Mouse (Mus musculus) monocyte, adult 2 months (primary cell): ENCODE results near the gene Rnf185.

Experiments used
- DNase-seq, 2 experiments: peaks; one replicate each; pipeline ENCODE4 v3.0.0; 2022; ENCODE audit warnings: low spot score in 2 of 2, low read depth in 1 of 2

Rnf185 gene

DNA sequence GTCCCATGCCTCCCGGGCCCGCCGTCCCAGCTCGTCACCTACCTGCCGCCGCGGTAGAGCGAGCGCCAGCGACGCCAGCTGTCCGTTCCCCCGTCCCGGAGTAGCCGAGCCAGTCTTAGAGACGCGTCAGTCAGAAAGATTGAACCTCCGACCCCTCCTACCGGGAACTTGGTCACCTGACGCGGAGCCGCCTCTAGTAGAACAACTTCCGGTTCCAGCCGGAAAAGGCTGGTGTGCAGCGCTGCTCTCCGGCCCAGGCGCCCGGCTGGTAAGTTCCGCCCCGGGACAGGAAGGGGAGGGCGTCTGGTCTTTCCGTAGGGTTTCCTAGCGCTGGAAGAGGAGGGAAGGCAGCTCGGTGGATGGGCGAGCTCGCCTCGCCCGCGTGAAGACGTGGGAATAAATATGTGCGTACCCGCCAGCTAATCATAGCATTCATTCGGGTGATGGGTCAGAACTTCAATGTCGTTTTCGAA is at the start of gene Rnf185:
Rnf185 (minus strand) TSS at position 197 of the 473 bp plus-strand sequence.
- peak; percentile 80 to 85 for DNase-seq

DNA sequence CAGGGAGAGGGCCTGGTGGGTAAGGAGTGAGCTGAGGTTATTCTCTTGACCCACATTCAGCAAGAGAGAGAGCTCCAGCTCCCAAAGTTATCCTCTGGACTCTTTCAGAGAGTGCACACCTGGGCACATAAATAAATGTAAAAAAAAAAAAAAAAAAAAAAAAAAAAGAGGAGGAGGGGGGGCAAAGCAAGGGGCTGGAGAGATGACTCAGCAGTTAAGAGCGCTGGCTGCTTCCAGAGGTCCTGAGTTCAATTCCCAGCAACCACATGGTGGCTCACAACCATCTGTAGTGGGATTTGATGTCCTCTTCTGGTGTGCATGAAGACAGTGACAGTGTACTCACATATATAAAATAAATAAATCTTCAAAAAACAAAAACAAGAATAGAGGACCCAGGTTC is 45.1 kb upstream of the Rnf185 start:
- DNase-seq = no peak

DNA sequence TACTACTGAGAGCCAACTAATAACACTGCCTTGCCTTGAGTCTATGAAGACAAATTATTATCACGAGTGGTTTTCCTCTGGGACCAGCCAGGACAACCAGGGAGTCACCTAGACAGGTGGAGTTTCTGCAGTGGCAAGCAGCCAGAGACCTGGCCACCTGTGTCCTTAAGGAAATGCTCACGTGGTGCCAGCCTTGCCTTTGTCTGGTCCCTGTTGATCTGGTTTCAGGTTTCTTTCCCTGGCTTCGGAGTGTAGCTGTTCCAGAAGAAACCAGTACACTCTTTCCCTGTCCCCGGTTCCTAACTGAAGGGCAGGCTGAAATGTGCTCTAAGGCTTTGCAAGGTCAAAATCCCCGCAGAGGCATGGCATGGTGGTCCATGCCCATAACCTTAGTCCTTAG is 44.6 kb upstream of the Rnf185 start:
- DNase-seq = no peak

DNA sequence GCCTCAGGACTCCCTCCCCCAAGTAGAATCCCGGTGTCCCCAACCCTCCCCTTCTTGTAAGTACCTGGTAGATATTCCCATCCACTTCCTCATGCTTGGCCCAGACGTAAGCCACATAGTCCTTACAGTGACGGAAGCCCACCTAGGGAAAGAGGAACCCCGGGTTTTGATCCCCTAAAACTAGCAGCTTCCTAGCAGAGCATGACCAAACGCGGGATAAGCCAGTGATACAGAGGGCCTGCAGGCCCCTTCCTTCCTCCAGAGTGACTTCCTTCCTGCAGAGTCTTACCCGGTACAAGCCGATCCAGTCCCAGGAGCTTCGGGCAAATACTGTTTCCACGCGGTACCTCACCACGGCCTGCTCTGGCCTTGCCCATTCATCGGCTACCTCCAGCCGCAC is 43.3 kb upstream of the Rnf185 start:
- no peak for DNase-seq

DNA sequence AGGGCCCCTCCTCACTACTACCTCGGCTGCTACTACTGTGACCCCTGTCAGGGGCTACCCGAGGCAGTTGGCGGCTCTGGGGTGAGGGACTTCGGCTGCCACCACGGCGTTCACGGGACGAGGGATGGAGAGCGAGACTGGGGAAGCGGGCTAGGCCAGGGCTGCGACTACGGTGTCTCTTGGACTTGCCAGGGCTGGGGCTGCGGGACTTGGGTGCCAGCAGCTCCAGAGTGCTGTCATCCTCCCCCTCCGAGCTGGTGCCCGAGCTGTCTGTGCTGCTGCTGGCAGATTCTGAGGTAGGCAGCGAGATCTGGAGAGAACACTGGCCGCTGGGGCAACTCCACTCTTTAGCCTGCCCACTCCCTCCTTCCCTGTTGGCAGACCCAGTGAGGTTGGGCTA is 42.7 kb upstream of the Rnf185 start:
- no peak for DNase-seq

DNA sequence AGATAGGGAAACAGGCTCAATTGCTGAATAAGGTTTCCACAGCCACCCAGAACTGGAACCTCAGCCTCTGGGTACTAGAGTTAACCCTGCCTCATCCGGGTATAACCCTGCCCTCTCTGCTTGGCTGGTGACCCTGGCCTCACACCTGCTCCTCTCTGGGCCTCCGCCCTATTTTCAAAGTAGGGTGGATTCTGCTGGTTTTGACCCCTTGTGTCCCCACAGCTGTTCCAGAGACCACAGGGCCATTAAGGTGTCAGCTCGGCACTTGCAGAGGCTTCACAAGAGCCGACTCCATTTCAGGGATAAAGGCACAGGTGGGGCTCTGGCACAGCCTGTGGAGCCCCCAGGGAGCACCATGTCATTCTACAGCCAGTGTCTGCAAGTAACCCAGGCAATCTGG is 40.6 kb upstream of the Rnf185 start:
- no peak for DNase-seq

DNA sequence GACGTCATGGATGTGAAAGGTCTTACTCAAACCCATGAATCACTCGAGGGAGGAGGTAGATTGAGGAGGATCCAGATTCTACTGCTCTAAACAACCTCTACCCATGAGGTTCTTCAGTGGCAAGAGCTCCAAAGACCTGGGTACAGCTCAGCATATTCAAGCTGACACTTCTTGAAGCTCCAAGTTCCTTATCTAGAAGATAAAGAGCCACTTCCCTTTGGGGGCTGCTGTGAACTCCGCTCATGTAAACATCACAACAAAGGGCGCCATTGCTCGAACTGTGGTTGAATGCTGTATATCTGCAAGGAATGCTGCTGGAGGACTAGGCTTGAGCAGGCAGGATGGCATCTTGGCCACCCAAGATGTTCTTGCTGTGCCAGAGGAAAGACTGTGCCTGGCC is 36.9 kb upstream of the Rnf185 start:
- no peak for DNase-seq

DNA sequence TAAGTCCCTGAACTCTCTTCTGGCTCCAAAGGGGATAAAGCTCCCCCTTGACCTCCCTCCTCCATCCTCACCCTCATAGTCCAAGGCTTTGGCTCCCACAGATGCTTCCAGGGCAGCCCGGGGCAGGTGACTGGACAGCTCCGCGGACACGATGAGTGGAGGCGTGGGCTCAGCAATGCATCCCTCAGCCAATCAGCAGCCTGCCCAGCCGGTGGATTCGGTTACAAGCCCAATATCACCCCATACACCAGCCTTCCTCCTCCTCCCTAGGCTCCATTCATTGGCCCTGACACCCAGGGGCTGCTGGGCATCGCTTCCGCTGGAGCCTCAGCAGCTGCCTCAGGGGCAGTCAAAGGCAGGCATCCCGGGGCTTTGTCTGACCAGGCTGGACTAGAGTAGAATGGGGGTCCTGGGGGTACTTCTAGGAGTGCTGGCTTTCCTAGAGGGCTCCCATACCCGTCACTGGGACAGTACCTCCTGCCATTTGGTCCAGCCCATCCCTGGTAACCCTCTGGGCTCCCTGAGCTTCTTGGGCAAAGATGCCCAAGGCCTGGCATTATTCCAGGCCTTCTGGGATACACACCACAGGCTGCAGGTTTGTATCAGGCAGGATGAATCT is 35.9 kb upstream of the Rnf185 start, which contains the start of gene Pla2g3:
Pla2g3 (plus strand) TSS at position 333 of the 619 bp plus-strand sequence.
- no peak for DNase-seq

DNA sequence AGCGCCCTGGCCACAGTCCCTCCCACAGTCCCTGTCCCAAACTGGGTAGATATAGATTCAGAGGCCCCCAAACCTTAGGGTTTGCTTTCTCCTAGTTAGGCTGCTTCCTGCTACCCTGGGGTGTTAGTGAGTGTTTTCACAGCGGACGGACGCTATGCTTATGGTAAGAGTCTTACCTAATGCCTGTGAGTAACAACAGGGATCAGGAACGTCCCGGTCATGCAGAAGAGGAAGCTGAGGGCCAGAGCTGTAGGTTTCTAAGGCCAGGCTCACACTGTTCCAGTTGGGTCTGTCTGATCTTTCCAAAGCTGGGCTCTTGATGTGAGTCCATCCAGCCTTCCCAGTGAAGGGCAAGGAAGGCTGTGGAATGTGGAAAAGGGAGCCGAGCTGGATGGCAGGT is 34.2 kb upstream of the Rnf185 start:
- DNase-seq = no peak

DNA sequence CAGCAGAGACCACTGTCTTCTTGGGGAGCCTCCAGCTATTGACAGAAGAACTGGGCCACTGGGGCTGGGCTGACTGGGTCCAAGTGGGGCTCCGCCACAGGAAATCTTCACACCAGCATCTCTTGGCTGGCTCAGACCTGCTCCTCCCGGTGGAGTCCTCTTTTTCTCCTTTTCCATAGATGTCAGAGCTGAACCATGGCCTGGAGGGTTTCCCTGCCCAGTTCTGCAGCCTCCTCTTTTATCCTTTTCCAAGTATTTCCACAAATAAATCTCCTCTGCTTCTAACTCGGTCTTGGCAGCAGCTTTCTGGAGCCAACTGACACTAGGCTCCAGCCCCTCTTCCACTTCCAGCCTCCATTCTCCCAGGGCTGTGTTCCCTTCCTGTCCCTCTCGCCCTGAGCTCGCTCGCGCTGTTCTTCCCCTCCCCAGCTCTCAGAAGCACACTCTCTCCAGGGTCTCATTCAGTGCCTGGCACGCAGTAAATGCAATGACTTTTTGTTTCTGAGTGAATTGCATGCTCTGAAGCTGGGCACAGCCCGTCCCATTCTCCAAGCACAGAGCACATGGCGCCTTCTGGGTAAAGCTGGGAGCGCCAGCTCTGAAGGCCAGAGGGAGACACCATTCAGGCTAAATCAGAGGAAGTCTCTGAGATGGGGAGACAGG is 31.9 kb upstream of the Rnf185 start:
- no peak for DNase-seq

DNA sequence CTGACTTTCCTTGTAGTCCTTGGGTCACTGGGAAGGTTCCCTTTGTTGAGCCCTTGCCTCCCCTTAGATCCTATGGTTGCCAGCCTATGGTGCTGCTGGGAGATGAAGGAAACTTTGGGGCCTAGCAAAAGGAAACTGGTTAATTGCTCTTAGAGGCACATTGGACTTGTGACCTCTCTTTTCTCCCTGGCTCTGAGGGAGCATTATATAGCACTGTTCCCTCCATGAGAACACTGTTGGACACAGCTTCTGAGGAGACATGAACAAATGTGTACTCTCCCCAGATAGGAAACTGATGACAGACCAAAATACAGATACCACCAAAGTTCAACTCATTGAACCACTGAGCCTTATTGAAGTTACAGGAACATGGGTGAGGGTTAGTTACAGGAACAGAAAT is 23.3 kb upstream of the Rnf185 start:
- DNase-seq = no peak

DNA sequence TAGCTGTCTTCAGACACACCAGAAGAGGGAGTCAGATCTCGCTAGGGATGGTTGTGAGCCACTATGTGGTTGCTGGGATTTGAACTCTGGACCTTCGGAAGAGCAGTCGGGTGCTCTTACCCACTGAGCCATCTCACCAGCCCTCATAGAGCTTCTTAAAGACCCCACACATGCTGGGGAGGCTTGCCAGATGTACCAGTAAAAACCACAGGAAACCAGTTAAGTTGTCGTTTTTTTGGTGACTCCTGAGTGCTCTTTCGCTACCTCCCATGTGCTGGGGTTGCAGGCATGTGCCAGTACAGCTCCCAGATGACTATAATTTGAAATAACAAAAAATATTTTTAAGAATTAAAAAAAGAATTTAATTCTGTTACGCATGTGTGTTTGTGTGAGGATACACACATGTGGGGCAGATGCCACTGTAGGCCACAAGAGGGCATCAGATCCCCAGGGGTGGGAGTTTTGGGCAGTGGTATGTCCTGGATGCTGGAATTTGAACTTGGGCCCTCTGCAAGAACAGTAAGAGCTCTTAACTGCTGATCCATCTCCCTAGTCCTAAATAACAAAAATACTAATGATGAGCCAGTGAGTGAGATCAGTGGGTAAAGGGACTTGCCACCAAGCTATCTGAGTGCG is 22.4 kb upstream of the Rnf185 start:
- peak in 1 of 2 experiments; percentile 13 for DNase-seq

DNA sequence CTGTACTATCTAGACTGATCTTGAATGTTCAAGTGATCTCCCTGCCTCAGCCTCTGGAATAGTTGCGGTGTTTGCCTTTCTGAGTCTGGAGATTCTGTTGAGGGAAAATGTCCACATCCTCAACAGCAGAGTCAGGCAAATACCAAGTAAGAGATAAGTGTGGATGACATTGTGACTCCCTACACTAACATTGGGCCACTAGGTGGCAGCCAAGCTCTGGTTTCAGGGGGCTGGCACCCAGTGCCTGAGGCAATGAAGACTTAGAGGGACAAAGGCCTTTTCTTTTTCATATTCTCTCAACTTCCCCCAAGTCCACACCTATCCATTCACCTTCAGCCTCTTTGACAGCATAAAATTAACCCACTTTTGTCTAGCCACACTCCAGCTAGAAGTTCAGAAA is 20.3 kb upstream of the Rnf185 start:
- DNase-seq = peak in 1 of 2 experiments; percentile 47

DNA sequence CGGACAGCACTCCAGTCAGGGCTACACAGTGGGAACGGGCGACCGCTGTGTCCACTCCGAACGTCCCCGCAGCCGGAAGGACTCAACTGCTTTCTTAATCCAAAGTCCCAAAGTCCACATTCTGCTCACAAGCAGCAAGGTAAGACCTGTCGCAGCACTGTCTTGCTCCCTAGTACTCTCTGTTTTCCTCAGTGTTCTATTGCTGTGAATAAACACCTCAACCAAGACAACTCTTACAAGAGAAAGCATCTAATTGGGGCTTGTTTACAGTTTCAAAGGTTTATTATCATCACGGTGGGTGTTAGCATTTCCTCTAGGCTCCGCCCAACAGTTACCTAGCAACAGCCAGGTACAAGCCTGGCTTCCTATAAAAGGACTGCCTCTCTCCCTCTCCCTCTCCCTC is 19.3 kb upstream of the Rnf185 start:
- DNase-seq = no peak

DNA sequence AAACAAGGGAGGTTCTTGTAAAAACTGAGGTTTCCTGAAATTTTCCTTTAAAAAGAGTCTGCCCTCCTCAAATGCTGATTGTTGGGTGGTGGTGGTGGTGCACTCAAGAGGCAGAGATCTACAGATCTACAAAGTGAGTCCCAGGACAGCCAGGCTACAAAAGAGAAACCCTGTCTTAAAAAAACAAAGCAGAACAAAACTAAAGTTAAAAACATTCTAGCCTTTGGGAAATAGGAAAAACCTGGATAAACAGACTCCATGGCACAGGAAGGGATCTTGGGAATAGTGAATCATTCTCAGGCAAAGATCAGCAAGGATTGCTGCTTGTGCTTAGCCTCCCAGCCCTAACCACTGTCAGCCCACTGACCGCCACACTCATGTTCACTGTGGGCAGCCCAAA is 10.7 kb upstream of the Rnf185 start:
- no peak for DNase-seq

DNA sequence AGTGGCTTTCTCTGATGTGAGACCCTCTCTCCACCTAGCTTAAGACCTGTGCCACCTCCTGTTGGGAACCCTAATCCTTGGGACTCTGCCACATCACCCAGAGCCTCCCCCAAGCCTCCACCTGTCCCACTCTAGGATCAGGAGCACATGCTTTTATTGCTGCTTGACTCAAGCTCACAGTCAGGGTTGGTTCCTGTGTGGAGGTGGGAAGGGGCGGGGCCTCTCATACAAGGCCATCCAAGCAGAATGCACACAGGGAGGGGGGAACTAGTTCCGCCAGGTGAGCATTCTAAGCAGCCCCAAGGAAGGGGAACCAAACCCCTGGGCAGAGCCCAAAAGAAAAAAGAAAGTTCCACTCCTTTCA is 6.9 kb upstream of the Rnf185 start:
- no peak for DNase-seq

DNA sequence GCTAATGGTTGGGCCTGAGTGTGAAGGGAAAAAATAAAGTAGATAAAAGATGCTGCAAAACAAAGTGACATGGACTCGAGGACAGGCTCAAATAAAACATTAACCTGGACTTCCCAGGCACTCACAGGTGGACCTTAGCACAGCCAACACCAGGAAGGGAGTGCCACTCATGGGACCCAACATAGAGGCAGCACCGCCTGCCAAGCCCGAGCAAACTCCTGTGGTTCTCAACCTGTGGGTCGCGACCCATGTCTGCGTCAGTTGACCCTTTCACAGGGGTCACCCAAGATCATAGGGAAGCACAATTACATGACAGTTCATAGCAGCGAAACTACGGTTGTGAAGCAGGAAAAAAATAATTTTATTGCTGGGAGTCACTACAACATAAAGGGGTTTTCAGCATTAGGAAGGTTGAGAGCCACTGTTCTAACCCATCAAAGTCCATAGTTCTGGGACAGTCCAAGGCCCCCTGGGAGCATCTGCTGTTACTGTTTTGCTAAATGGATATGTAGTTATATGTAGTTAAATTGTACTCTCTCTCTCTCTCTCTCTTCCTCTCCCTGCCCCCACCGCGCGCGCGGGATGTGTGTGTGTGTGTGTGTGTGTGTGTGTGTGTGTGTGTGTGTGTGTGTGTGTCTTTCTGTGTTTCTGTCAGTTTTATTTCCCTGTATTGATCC is 6.4 kb upstream of the Rnf185 start:
- no peak for DNase-seq

DNA sequence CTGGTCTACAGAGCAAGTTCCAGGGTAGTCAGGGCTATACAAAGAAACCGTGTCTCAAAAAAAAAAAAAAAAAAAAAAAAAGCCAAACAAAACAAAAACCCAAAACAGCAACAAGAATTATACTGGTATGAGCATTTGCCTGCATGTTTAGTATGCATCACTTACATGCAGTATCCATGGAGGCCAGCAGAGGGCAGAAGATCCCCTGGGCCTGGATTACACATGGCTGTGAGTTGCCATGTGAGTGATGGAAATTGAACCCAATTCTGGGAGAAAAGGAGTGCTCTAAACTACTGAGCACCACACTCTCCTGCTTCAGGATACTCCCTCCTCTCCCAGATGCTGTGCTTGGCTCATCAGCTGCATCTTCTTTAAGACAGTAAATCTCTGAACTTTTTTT is 4.2 kb upstream of the Rnf185 start:
- peak in 1 of 2 experiments; percentile 54 for DNase-seq

DNA sequence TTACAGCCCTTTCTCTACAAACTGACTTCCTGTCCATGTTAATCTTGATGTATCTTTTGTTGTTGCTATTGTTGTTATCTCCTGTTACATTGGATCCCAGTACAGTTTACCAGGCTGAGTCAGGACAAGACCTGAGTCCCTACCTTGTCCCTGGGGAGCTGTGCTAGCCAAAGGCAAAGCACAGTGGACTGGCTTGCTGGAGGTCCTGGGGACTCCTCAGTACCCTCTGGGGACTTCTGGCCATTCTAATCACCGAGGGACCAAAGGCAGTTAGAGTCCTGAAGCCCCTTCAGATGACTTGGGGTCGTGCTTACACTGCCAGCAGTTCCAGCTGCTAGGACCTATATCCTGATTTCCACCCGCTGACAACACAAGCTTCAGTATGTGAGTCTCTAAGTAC is 2.3 kb upstream of the Rnf185 start:
- DNase-seq = no peak

DNA sequence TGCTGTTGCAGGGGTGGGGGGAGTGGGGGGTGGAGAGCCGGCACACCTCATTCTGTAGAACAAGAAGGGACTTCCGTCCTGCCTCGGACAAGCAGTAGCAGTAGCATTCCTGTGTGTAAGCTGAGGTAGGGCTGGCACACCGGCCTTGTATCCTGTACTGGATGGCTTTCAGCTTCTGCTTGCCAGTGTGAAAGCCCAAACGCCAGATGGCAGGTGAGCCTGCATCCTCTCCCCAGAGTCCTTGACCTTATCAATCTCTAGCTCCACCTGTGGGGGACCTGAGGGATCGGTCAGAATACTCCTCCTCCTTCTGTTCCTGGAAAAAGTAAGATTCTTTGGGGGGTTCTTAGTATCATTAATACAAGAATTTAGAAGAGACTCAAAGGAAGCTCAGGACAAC is 1.3 kb upstream of the Rnf185 start:
- no peak for DNase-seq

DNA sequence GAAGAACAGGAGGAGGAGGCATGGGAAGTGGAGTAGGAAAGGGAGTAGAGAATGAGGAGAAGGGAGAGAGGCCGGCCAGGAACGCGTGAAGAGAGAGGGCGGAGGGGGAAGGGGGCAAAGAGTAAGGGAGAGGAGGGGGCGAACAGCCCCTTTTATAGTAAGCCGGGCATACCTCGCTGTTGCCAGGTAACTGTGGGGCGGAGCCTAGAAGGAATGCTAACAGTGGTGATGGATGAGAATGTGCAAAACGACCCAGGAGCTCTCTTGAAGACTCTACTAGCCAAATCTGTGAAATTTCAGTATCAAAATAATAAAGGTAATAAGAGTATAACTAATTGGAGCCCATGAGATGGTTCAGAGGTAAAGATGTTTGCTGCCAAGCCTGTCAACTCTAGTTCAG is 606 bp upstream of the Rnf185 start:
- no peak for DNase-seq

DNA sequence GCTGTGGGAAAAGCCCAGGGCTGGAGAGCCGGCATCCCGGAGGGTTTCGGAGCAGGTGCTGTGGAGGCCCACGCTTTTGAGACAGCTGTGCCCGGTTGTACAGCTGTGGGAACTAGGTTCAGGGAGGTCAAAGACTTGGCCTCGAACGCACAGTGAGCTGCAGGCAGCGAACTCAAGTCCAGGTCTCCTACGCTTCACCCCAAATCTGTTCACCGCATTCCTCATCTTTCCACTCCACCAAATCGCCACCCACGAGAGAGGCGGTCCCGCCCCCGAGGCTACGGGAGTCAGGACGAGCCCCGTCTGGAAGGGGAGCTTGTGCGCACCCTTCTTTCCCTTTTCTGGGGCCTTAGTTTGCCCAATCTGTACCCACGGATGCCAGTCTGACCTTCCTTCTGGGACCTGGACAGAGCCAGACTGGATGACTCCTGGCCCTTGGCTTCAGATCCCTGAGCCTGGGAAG is 431 bp downstream of the Rnf185 start:
- no peak for DNase-seq
